Mouse (Mus musculus) MEL (cell line): ENCODE measurements around the gene Ndufv1.

ENCODE experiments used
- CTCF ChIP-seq, 3 experiments: IDR thresholded peaks in 2 of 3; conservative IDR thresholded peaks in 1 of 3; 2 replicates each; pipeline ENCODE4 v1.5.1; 2011 to 2012; ENCODE audit warnings: low read length in 3 of 3, low read depth in 2 of 3, mild to moderate bottlenecking in 2 of 3, improper control_type of control experiment in 1 of 3, inconsistent platforms in 1 of 3, mixed read lengths in 1 of 3, moderate library complexity in 1 of 3; ENCODE audit not compliant: control insufficient read depth in 1 of 3, insufficient read depth in 1 of 3, poor library complexity in 1 of 3, severe bottlenecking in 1 of 3
- MAFK ChIP-seq: IDR thresholded peaks from 2 replicates; pipeline ENCODE4 v1.6.1; 2011; ENCODE audit warnings: low read depth, mild to moderate bottlenecking, low read length, improper control_type of control experiment, borderline replicate concordance
- MAX ChIP-seq: IDR thresholded peaks from 2 replicates; pipeline ENCODE4 v1.6.1; 2011; ENCODE audit warnings: low read length, improper control_type of control experiment

DNA sequence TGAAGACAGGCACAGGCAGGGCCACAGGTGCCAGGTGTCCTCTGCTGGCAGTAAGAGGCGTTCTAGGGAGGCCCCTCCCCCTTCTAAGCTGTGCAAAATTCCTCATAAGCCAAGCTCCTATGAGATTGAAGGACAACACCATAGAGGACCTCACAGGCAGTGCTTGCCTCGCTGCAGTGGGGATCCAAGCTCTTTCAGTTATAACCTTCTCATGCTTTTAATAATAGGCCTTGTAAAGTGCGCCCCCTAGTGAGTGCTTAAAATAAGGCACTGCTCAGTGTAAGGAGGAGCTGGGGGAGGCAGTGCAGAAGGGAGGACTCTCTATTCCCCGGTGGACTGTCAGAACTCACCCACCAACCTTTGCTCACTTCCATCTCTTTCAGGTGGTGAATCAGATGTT is 32.3 kb downstream of the Ndufv1 start:
- TF ChIP-seq MAFK (no peak), CTCF (IDR thresholded peaks at IDR 0.05 in 2 of 3, conservative IDR thresholded peaks at IDR 0.05 in 1 of 3; ENCODE audit: control insufficient read depth in 1 of 3, insufficient read depth in 1 of 3, low read depth in 2 of 3, low read length in 3 of 3, poor library complexity in 1 of 3, severe bottlenecking in 1 of 3) (peak; percentile 47 to 96 (median 83)), MAX (no peak)
